Mouse (Mus musculus): ENCODE measurements around the gene Dlk2.

Dlk2 gene

DNA sequence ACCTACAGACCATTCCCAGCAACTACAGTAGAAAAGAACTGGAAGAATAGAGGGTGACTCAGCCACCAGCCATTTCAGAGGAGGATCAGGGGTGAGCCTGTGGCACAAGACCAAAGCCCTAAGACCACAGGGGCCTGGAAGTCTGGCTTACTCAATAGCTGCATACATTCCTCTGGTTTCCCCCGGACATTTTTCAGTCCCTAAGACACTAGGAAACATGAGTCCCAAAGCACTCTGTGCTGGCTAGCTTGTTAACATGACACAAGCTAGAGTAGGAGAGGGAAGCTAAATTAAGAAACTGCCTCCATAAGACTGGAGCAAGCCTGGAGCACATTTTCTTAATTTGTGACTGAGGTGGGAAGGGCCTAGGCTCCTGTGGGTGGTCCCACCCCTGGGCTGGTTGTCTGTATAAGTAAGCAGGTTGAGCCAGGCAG, 23.4 kb upstream of the Dlk2 start:
- DNase-seq (ENCODE audit: low spot score), result peak; percentile 28

DNA sequence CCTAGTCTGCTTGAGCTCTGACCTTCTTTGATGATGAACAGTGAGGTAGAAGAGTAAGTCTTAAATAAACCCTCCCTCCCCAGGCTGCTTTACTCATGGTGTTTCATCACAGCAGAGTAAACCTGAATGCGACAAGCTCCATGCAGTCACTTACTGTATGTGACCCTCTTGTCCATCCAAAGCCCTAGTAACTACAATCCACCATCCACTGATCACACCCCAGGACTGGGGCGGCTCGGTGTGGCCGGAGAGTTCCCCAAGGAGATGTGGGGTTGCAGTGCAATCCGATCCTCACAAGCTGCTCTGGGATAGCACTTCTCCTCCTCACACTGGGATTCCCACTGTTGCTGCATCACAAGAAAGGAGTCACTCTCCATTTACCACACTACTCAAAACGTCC, 22.8 kb upstream of the Dlk2 start:
- DNase-seq (ENCODE audit: low spot score), result no peak

DNA sequence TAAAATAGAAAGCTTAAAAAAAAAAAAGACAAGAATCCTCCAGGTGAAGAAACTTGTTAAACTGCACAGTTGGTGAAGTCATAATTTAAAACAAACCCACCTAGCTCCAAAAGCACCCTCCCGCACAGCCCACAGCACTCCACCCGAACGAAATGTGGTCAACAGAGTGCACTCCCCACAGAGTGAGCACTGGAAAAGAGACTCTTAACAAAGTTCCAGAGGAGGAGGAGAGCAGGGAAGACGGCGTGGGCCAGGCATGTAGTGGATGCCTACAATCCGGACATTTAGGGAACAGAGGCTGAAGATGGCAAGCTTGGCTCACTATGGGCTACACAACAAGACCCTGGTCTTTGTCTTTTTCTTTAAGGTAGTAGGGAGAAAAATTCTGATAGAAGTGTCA, 22.2 kb upstream of the Dlk2 start:
- DNase-seq (ENCODE audit: low spot score), result no peak

DNA sequence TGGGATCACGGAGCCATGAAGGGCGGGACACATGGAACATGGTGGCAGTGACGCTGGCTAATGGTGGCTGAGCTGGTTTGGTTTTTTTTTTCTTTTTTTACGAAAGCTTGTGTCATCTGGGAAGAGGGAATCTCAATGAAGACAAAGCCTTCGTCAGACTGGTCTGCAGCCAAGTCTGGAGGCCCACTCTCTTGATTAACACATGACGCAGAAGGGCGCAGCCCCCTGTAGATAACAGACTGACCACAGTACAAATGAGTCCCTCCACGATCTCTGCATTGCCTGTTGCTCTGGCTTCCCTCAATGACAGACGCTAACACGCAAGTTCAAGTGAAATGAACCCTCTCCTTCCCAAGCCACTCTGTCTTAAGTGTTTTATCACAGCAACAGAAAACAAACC, 21.7 kb upstream of the Dlk2 start:
- no peak for DNase-seq (ENCODE audit: low spot score)

DNA sequence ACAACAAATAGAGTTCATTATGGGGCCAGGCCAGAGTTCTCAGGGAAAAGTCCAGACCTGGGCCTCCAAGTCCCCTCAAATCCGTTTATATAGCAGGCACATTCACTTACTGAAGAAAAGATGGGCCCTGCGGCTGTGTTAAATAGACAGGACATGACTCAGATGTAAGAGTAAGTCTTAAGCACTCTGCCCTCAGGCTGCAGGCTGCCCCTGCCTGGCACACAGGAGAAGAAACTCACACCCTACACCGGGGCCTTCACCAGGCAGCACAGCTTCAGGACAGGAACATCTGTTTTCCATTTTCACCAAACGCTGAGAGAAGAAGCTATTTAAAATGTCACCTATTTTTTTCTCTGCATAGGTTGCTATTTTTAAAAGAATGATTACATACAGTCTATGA, 19.6 kb upstream of the Dlk2 start:
- no peak for DNase-seq (ENCODE audit: low spot score)

DNA sequence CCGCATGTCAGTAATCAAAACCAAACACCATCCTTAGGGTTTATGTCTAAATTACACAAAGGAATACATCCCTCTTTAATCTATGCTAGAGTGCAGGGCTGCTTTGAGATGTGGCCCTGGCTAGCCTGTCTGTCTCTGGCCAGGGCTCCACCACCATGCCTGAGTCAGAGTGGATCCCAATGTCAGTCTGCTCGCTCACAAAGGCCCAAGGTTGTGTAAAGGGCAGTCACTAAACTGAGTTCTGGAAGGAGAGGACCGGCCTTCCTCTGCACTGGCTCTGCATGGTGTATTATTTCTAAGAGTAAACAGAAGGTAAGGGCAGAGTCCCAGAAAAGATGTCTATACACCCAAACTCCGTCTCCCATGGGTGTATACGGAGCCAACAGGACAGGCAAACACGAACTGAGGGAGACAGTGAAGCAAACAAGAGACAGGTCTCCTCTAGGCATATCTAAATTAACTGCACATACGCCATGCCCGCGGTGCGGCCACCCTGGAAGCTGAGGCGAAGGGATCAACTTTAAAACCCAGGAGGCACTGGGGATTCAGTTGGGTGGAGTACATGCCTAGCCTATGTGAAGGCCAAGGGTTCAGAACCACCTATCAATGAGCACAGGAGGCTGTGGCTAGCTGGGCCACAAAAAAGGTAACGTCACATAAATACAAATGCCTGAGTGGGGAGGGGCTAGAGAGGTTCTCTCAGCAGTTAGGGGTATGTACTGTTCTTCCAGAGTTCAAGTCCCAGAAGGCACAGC, 19.0 kb upstream of the Dlk2 start:
- no peak for DNase-seq (ENCODE audit: low spot score)

DNA sequence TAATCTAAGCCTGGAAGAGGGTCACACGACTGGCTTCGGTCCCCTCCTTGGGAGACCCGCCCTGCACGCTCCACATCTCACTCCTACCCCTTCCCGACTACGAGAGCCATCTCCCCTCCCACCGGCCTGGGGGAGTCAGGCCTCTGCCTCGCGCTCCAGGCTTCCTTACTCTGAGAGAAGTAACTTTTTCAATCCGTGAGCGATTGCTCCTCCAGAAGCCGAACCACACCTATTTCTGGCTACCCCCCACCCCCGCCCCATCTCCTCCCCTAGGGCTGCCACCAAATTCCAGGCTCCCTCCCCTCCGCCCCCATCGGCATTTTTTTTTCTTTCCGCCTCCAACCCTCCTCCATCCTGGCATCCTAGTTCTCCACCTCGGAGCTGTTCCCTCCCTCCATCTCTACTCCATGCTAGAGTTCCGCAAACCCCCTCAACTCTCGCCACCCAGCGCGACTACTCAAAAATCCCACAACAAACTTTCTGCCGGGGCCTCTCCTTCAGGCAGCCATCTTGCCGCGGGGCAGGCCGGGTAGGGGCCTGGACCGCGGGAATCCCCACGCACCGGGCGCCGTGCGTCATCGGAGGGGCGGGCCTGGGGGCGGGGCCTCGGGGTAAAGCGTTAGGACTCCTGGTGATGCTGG, 14.6 kb upstream of the Dlk2 start, which contains the start of gene Tjap1:
Tjap1 (minus strand) TSS at position 544 of the 641 bp plus-strand sequence.
- peak; percentile 90 for DNase-seq (ENCODE audit: low spot score)

DNA sequence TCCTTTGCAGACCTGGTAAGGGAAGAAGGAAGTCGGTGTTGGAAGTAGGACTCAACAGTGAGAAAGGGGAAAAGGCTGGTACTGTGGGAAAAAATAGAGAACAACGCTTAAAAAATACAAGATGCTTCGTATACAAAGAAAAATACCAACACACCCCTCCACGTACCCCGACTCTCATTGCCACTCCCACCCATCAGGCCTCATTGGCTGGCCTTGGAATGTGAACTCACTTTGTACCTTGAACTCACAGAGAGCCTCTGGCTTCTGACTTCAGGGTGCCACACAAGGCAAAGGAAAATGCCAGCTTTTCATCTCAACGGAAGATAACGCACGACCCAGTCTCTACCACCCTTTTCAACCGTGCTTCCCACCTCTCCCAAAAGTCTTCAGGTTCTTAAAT, 14.1 kb upstream of the Dlk2 start:
- DNase-seq (ENCODE audit: low spot score), result no peak

DNA sequence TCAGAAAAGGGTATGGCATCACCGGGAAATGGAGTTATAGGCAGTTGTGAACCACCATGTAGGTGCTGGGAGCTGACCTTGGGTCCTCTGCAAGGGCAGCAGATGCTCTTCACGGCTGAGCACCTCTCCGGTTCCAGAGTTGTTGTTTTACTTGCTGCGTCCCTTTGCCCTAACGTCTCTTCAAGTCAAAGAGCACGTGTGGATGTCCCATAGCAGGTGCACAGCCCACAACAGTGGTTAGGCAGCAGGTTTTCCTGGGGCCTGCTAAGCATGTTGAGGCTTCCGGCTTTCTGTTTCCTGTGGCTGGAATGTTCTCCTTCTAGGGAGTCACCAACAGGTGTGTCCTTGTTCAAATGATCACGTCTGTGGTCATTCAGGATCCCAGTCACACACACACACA, 13.3 kb upstream of the Dlk2 start:
- no peak for DNase-seq (ENCODE audit: low spot score)

DNA sequence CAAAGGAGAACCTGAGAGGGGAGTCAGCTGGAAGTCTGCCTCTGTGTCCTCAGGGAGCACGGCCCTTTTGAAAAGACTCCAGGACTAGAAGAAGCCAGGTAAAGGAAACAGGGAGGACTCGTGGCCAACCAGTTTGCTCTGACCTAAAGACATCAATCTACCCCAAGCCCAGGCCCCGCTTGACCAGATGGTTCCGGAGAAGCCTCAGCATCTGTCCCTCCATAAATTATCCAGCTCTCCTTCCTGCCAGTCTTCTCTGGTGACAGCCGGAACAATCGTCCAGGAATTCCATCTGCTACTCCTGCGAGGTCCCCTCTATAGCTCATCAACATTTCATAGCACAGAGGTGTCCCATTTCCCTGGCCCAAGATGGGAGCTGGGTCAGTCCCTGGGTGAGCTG, 12.6 kb upstream of the Dlk2 start:
- no peak for DNase-seq (ENCODE audit: low spot score)

DNA sequence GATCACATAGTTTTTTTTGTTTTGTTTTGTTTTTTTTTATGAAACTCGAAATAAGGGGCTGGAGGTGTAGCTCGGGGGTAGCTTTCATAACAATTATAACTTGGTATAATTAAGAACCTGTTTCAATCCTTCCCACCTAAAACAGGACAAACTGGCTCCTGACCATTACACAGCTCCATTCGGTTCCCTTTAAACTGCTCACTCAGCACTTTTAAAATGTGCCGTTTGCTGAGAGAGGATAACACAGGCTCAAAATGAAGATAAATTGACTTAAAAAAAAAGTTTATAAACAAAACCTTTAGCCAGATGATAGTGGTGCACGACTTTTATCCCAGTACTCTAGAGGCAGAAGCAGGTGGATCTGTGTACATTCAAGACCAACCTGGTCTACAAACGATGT, 11.8 kb upstream of the Dlk2 start:
- no peak for DNase-seq (ENCODE audit: low spot score)

DNA sequence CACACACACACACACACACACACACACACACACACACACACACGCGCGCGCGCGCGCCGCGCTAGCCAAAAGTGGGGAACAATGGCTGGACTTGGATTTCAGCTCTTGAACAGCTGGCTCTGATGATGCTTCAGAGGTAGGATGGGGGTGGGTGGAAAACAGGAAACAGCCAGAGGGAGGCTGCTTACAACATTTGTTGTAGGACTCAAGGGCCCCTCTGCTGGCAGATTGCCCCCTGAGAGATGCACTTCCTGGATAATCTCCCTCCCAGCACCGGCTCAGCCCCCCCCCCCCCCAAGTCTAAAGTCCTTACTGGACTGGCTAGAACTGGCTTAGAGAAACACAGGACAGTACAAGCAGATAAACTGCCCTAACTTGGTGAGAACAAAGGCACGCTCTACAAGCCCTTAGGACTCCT, 9.5 kb upstream of the Dlk2 start:
- no peak for DNase-seq (ENCODE audit: low spot score)

DNA sequence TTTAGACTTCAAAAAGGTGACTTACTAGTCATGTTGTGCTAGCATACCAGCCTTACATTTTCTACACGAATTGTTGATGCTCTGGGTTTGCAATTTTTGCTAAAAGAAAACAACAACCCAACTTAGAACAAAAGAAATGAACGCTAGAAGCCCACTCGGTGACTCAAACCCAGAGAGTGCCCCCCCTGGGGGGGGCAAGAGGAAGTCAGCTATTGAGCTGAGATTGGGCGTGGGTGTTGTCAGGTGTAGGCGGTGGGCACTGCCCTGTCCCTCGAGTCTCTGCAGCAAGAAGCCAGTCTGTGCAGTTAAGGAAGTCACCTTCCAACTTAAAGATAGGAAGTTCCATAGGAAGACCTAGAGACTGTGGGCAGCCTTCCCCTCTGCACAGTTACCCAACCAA, 620 bp upstream of the Dlk2 start:
- DNase-seq (ENCODE audit: low spot score), result no peak

DNA sequence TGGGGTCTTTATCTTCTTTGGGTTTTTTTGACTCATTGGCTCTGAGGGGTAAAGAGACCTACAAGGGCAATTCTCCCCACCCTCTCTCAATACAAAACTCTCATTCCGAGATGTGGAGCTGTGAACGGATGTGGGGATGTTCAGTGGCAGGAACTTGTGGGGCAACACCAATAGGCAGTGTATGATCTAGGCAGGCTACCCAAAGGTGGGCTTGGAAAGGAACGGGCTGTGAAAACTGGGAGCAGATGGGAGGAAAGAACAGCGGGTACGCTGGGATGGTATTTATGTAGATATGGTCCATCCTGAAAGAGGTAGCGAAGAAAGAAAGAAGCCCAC, 225 bp upstream of the Dlk2 start:
- DNase-seq (ENCODE audit: low spot score), result no peak

DNA sequence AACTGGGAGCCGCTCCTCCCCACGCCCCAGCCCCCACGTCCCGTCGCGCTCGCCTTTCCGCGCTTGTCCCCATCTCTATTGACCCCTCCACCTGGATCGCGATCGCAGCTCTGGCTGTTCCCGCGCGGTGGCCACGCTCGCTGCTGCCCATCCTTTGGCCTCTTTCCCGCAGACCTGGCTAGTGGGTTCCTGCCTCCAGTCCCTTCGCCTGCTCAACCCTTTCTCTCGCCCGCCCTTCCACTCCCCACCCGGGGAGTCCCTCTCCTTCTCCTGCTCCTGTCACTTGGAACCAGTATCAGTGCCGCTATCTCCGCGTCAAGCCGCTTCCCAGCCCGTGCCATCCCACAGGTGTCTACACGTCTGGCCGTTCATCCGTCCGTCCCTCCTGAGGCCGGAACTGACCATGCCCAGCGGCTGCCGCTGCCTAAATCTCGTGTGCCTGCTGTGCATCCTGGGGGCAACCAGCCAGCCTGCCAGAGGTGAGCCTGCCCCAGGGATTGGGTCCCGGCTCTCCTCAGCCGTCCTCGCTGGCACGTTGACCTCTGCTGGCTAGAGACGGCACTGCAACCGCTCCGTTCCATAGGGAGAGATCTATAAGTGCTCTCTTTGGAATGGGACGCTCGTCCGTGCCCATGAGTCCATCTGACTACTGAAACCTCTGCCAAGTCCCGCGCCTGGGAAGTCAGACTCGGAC, 1.1 kb downstream of the Dlk2 start:
- DNase-seq (ENCODE audit: low spot score), result peak; percentile 90

DNA sequence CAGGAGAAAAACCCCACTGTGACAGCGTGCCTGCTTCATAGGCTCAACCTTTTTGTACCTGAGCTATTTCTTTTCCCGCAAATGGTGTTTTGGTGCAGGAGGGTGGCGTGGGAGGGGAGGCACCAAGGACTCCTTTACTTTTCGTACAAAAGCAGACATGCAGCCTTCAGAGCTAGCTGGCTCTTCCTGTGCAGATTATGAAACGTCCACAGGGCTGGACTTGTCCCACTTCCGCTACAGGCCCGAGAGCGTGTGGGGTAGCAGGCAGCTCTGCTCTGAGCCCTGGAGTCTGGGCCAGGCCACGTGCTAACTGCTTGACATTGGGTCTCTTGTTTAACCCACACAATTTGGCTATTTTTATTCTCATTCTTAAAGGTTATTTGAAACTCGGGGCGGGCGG, 4.7 kb downstream of the Dlk2 start:
- DNase-seq (ENCODE audit: low spot score), result peak; percentile 58

DNA sequence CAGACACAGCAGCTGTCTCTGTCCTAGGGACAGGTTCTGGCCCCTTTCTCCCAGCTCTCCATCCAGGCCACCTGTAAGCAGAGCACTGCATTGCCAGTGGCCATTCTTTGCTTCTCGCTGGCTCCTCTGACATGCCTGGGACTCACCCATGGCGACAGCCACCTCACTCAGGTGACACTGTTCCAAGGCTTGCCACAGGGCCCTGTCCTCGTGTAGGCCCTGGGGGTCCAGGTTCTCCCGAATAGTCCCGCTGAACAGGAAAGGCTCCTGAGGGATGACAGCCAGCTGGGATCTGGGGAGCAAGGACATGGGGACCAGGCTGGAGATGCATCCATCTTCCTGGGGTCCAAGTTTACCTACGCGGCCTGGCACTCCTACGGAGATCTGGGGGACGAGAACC, 7.0 kb downstream of the Dlk2 start:
- no peak for DNase-seq (ENCODE audit: low spot score)

DNA sequence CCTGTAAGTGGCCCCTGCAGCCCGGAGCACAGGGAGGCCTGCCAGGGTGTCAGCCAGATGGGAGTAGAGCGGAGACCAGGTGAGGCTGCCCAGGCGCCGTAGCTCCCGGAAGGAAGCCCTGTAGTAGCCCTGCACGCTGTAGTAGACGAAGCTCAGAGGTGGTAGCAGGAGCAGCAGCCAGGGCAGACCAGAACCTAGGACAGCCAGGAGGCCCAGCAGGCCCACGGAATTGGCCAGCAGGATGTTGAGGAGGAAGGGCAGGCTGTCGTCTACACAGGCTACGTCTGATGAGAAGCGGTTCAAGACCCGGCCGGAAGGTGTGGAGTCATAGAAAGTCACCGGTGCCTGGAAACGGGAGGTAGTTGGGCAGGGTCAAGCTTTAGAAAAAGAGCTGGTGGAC, 9.7 kb downstream of the Dlk2 start:
- DNase-seq (ENCODE audit: low spot score), result no peak

DNA sequence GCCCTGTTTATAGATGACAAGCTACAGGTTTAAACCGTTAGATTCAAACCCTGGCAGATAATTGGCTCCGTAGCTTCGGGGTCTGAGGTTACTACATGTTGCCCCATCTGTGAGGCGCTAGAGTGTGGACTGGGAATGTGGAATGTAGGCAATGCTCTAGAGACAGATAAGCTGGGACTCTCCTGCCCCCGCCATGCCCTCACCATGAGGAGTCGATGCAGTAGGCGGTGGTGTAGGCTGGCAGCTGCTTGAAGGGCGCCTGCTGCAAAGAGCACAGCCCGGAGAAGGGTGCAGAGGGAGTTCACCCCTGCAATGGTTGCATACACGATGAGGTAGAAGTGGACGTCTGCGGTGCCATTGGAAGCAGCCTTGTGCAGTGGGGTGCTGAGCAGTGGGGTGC, 12.6 kb downstream of the Dlk2 start:
- DNase-seq (ENCODE audit: low spot score), result no peak

DNA sequence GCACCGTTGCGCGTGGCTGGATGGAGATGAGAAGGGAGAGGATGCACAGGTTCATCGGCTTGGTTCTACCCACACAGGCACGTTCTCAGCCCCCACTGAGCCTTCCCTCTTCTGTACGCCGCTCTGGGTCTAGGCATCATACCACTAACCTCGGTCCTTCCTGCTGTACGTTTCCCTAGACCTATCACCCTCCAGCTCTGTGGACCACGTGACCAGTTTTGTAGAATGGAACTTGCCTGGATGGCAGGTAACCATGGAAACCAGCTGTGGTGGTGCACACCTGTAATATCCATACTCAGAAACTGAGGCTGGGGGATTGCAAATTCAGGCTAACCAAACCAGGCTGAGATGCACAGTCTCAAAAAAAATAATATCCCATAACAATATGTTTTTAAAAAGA, 13.3 kb downstream of the Dlk2 start:
- no peak for DNase-seq (ENCODE audit: low spot score)

DNA sequence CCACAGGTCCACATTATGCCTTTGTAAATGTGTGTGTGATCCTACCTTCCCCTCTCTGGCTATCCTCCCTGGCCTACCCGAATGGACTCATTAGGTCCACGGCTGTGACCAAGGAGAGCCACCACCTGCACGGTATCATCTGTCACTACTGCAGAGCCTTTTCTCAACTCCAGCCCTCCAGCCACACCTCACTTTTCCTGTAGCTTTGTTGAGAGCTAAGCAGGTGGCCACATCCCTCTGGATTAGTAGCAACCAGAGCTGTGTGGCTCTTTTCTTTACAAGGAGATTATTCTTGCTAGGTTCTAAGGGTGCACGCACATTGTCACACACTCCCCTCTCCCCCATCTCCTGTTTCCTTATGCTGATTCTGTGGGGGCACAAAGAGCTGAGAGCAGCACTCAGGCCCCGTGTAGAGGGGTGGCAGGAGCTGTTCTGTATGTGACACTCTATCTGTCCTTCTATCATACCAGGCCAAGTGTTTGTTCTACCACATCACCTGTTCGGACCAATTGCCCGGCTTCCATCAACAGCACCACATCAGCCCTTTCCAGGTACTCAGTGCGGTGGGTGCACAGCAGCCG, 16.0 kb downstream of the Dlk2 start:
- DNase-seq (ENCODE audit: low spot score), result no peak

DNA sequence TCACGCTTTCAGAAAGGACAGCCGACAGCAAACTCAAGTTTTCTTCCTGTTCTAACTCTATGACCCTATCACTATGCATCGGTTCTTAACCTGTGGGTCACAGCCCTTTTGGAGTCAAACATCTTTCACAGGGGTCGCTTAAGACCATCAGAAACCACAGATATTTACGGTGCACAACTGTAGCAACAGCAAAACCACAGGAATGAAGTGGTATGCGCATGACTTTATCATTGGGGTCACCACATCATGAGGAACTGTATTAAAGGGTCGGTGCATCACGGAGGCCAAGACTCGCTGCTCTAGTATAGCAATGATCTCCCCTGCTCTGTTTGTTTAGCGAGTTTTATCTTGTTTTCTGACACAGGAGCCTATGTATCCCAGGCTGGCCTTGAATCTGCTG, 18.6 kb downstream of the Dlk2 start:
- DNase-seq (ENCODE audit: low spot score), result no peak

DNA sequence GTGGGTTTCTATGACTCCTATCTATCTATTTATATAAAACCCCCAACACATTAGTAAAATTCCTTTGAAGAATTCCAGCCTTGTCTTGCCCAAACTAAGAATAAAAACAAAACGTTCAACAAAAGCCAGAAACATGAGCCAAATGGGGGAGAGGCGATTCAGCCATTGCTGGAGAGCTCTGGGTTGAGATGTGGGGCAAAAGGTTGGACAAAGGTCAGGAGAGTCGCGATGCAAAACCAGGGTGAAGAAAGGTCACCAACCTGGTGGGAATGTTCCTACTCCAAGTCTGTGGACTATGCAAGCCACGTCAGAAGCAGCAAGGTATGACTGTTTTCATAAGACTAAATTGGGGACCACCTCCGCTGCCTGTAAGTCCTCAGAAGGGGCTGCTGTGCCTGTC, 23.3 kb downstream of the Dlk2 start:
- peak; percentile 25 for DNase-seq (ENCODE audit: low spot score)

Data from urinary bladder, postnatal 14 days (tissue).